Mouse (Mus musculus) ovary, postnatal 10 days (tissue): Measurements from ENCODE around the gene Lnx1.

Experiments used
- DNase-seq: peaks from one replicate; pipeline ENCODE4 v3.0.0; 2022; ENCODE audit warnings: low spot score

Lnx1 gene

DNA sequence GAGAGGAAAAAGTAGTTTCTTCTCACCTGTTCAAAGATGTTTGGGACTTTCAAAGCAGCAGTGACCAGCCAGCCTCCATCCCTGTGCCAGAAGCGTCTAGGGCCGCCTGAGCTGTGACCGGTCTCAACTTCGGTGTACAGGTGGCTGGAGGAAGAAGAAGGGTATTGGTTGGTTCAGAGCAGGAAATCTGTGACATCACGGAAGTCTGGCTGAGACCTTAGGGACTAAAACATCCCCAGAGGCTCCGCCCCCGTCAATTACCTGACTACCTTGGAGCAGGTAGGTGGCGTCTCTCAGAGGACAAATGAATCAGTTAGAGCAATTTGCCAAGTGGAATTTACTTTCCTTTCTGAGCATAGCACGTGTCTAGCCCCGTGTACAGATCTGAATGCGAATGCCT, at the start of gene Lnx1:
Lnx1 (minus strand) TSS at position 147 of the 400 bp plus-strand sequence.
- no peak for DNase-seq

- no peak for DNase-seq
Measured at GRCm38 (mm10) chr5:74750501-74750900, 47.8 kb upstream of the Lnx1 start.

GRCm38 (mm10) chr5:74747476-74747875, 44.8 kb upstream of the Lnx1 start:
- DNase-seq = no peak

DNA sequence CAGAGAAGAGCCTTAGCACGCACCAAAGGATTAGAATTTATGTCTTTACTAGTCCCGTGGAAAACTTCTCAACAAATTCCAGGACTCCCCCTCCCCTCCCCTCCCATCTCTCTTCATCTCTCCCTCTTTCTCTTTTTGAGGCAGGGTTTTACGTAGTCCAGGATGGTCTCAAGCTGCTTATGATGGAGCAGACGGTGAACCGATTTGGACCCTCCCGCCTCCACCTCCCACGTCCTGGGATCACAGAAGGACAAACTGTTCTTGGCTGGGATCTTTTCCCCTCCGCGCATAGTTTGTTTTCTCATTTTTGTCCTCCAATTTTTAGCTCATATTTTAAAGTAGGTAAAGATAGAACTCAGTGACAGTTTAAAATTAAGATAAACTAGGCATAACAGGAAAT, 38.2 kb upstream of the Lnx1 start:
- no peak for DNase-seq

- no peak for DNase-seq
Measured at GRCm38 (mm10) chr5:74739435-74739834, 36.7 kb upstream of the Lnx1 start.

GRCm38 (mm10) chr5:74738312-74738711, 35.6 kb upstream of the Lnx1 start:
- no peak for DNase-seq

GRCm38 (mm10) chr5:74733885-74734558, 31.3 kb upstream of the Lnx1 start:
- no peak for DNase-seq

DNA sequence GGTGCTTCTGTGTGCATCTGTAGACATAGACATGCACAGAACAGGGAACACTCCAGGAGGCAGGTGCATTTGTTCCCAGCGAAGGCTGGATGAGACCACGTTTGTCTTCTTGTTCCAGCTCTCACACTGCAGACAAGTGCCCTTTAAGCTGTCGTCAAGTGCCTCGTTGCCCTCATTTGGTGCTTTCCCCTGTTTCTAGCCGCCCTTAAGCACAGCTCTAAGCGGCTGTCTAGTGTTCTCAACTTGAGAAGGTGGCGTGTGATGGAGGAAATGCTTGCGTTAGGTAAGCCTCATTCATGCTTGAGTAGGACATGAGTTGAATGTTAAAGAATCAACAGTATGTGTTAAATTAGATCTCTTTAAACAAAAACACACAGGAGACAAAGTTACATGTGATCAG, 29.9 kb upstream of the Lnx1 start:
- DNase-seq = no peak

GRCm38 (mm10) chr5:74730601-74731000, 27.9 kb upstream of the Lnx1 start:
- DNase-seq = no peak

DNA sequence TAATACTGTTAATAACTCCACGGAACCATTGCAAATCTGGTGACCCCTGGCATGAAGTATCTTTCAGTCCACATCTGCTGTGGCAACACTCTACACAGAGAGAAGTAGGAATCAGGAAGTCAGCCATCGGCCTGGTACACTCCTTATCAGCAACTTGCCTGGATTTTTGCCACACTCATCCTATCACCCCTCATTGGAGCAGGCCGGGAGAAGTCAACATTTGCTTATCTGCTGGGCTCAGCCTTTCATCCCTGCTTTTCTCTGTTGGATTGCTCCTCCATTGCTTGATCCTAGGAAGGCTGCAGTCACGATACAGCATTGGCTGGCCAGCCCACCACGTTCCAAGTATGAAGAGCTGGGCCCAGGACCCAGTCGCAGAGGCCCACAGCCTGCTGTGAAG, 26.9 kb upstream of the Lnx1 start:
- DNase-seq = no peak

GRCm38 (mm10) chr5:74728186-74728585, 25.5 kb upstream of the Lnx1 start:
- no peak for DNase-seq

- DNase-seq = no peak
Measured at GRCm38 (mm10) chr5:74727319-74727718, 24.6 kb upstream of the Lnx1 start.

DNA sequence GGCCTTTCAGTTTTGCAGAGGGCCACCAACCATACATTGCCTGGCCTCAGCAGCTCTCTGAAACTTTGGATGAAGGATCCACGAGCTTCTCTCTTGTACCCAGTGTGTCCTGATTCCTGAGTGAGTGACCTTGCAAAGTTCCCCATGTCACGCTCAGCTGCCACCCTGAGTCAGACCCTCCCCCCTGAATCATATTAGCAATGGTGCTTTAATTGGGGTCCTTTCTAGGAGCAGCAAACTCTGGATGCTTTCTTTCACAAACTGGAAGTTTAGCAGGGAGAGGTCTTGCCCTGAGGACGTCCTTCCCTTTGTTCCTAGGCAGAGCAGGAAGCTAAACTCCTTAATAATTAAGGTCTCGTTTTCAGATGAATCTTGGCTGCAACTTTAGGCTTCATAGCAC, 22.8 kb upstream of the Lnx1 start:
- no peak for DNase-seq

GRCm38 (mm10) chr5:74721816-74722215, 19.1 kb upstream of the Lnx1 start:
- no peak for DNase-seq

GRCm38 (mm10) chr5:74720661-74721060, 17.9 kb upstream of the Lnx1 start:
- DNase-seq = no peak

- no peak for DNase-seq
Measured at GRCm38 (mm10) chr5:74716165-74716564, 13.5 kb upstream of the Lnx1 start.

GRCm38 (mm10) chr5:74712811-74713210, 10.1 kb upstream of the Lnx1 start:
- DNase-seq = no peak

- DNase-seq = no peak
Measured at GRCm38 (mm10) chr5:74711988-74712387, 9.3 kb upstream of the Lnx1 start.

- DNase-seq = no peak
Measured at GRCm38 (mm10) chr5:74711056-74711455, 8.3 kb upstream of the Lnx1 start.

DNA sequence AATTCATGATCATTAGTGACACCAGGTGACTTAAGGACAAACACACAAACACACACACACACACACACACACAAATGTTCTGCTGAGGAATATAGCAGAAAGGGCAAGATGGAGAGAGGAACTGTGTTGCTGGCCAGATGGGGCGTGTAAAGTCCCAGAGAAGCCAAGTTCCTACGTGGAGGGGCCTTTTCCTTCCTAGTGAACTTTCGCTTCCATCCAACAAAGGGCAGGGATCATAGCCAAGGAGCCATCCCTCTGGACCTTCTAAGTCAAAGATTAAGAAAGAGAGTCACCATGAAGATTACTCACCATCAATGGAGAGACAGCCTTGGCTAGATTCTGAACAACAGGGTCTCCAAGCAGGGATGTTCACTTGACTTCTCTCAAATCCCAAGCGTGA, 7.5 kb upstream of the Lnx1 start:
- DNase-seq = no peak

DNA sequence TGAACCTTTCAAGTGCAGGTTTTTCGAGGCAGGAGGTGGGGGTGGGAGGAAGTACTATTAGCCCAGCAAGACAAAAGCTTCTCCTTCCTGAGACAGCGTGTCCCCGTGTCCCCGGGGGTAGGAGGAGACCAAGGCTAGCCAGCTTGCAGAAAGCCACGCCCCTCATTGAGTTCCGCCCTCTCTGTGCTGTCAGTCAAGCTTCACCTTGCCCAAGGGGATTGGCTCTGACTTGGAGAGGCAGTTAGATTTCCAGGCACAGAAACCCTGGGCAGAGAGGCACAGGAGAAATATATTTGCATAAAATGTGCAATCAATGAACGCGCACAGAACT, 1.7 kb upstream of the Lnx1 start:
- DNase-seq = peak; percentile 21

- no peak for DNase-seq
Measured at GRCm38 (mm10) chr5:74703741-74704459, 1.2 kb upstream of the Lnx1 start.

GRCm38 (mm10) chr5:74700918-74701317, 1.8 kb downstream of the Lnx1 start:
- no peak for DNase-seq

DNA sequence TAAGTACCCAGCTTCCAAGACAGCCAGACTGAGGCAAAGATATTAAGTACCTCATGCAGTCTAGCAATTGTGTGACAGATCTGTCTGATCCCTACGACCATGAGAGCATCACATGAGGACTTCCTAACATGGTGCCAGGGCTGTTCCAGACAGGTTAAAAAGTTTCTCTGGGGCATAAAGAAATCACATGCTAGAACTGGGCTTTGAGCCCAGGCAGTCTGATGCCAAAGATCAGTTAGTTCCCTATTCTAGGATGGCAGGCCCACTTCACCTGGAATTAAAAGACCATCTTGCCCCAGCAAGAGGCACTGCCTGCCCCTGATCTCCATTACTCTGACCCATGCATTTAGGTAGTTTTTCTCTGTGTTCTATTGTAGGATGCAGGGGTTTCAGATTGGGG, 3.0 kb downstream of the Lnx1 start:
- DNase-seq = no peak
